Mouse (Mus musculus) liver, embryonic 14.5 days (tissue): ENCODE data around the gene Zfp644. TPM values are rescaled to one million over a fixed set of nuclear protein-coding genes. Genes with fewer than 3 reads are reported as not detected.

Source experiments
- ATAC-seq: fragments of 200-750 bp; cut with Nextera tagmentation; 2 replicates; pipeline ENCODE4 v1.8.0; 2017; ENCODE audit warnings: moderate number of reproducible peaks, mild to moderate bottlenecking, moderate library complexity; ENCODE audit not compliant: insufficient read depth
- DNase-seq, 3 experiments: peaks; one replicate each; pipeline ENCODE4 v3.0.0-alpha.2; 2012 to 2013; ENCODE audit warnings: low read depth in 3 of 3, low spot score in 3 of 3
- H3K27ac ChIP-seq: fragments of 300-500 bp; sonication (generic); 2 replicates; pipeline ENCODE4 v1.5.1; 2014; ENCODE audit warnings: moderate library complexity, mild to moderate bottlenecking, control low read depth, inconsistent platforms
- H3K27me3 ChIP-seq: fragments of 300-500 bp; sonication (generic); 2 replicates; pipeline ENCODE4 v1.6.1; 2014; ENCODE audit warnings: mild to moderate bottlenecking, low read length, moderate library complexity; ENCODE audit not compliant: control insufficient read depth, insufficient read depth
- H3K36me3 ChIP-seq: fragments of 300-500 bp; sonication (generic); replicated peaks from 2 replicates; pipeline ENCODE4 v1.6.1; 2014; ENCODE audit warnings: low read depth; ENCODE audit not compliant: control insufficient read depth, insufficient read depth
- H3K4me1 ChIP-seq, 2 experiments: fragments of 200-500 bp in 1 of 2; fragments of 300-500 bp in 1 of 2; sonication (generic) in 1 of 2; replicated peaks; 2 replicates each; pipeline ENCODE4 v1.6.1; 2012 to 2014; ENCODE audit warnings: antibody characterized with exemption in 1 of 2, inconsistent platforms in 1 of 2, low read length in 1 of 2; ENCODE audit not compliant: control insufficient read depth in 2 of 2, insufficient read depth in 2 of 2
- H3K4me2 ChIP-seq: fragments of 300-500 bp; sonication (generic); 2 replicates; pipeline ENCODE4 v1.6.1; 2014; ENCODE audit warnings: low read depth, mild to moderate bottlenecking, control low read depth, moderate library complexity
- H3K4me3 ChIP-seq, 2 experiments: fragments of 200-500 bp in 1 of 2; fragments of 300-500 bp in 1 of 2; sonication (generic) in 1 of 2; 2 replicates each; pipeline ENCODE4 v1.5.1; 2012 to 2014; ENCODE audit warnings: low read depth in 2 of 2, low read length in 2 of 2, mild to moderate bottlenecking in 2 of 2, control low read depth in 1 of 2, inconsistent platforms in 1 of 2, moderate library complexity in 1 of 2; ENCODE audit not compliant: insufficient read depth in 1 of 2
- H3K9ac ChIP-seq: fragments of 300-500 bp; sonication (generic); replicated peaks from 2 replicates; pipeline ENCODE4 v1.6.1; 2014; ENCODE audit warnings: mild to moderate bottlenecking, control low read depth, moderate library complexity
- H3K9me3 ChIP-seq: fragments of 300-500 bp; sonication (generic); 2 replicates; pipeline ENCODE4 v1.6.1; 2016; ENCODE audit warnings: low read length, mixed read lengths; ENCODE audit not compliant: control insufficient read depth
- CTCF ChIP-seq: IDR thresholded peaks from 2 replicates; pipeline ENCODE4 v1.5.1; 2016; ENCODE audit warnings: antibody characterized with exemption, low read depth, control low read depth
- EP300 ChIP-seq: IDR thresholded peaks from 2 replicates; pipeline ENCODE4 v1.6.1; 2016; ENCODE audit warnings: antibody characterized with exemption, low read depth
- WGBS: fragments of 180-500 bp; shearing (Covaris S2); extraction: QIAGEN DNeasy Blood & Tissue Kit; methylation state at CpG from one replicate; pipeline ENCODE4 v1.1.7; 2014; ENCODE audit not compliant: insufficient replicate concordance; 5-methylcytosine and 5-hydroxymethylcytosine counted together
- polyA plus RNA-seq, 2 experiments: library from polyadenylated mRNA; depleted of rRNA in 1 of 2; stranded (reverse) in 1 of 2; unstranded in 1 of 2; fragments of >200 nt; fragmentation: Nextera tagmentation in 1 of 2; extraction: Ambion mirVana in 1 of 2; gene quantifications; 2 replicates each; pipeline versions ENCODE4 v1.2.1 to v1.2.3; 2012 to 2014

The Zfp644 gene
- polyA plus RNA-seq, 2 experiments, result 11.0 to 19.4 TPM

DNA sequence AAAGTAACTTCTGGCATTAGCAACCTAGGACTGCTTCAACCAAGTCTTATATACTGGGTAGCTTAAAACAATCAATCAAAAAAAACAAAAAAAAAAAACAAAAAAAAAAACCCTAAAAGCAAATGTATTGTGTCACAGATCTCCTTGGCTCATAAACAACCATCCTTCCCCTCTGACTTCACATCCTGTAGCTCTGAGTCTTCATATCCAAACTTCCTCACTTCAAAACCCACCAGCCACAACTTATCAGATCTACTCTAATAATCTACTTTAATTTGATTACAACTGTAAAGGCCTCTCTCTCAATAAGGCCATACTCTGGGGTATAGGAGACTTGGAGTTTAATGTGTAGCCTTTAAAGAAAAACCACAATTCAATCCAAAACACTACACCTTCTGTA, 47.1 kb downstream of the Zfp644 start:
- ATAC-seq (no peak), DNase-seq (no peak)
- TF ChIP-seq CTCF, result no peak
- no peak for TF ChIP-seq EP300
- Histone ChIP-seq H3K36me3 (peaks cover 3% of the 10 kb centered on the region), H3K4me2 (no peak overlapping the region), H3K9ac (no peak overlapping the region), H3K9me3 (no peaks in the 10 kb centered on the region), H3K4me3 (no peak overlapping the region), H3K4me1 (peaks cover 3 to 4% of the 10 kb centered on the region in 2 experiments; a peak in 1 of 4 replicates), H3K27ac (no peak overlapping the region), H3K27me3 (no peaks in the 10 kb centered on the region)

DNA sequence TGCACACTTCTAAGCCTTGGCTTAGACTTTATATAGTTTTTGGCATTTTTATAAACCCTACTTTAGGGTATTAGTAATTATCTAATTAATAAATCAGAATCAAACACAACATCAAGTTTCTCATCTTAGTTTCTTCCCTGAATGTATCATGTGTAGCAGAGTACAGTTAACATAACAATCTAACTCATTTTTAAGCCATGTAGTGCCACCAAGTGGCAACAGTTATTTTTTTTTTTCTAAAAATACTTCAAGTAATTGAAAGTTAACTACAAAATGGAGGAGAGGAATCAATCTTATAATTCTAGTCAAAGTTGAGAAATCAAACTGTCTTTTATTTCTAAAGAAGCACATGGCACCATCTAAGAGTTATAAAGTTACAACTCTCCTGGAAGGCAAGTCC, 47.6 kb downstream of the Zfp644 start:
- peaks cover 3 to 4% of the 10 kb centered on the region in 2 experiments; a peak in 1 of 4 replicates for H3K4me1 ChIP-seq
- DNase-seq (no peak), ATAC-seq (no peak)
- H3K36me3 ChIP-seq, result no peaks in the 10 kb centered on the region; the same call in 1 of the 2 replicates
- no peak overlapping the region for H3K4me3 ChIP-seq
- H3K4me2 ChIP-seq, result no peak overlapping the region
- no peak overlapping the region for H3K9ac ChIP-seq
- no peaks in the 10 kb centered on the region for H3K27me3 ChIP-seq
- TF ChIP-seq EP300, result no peak
- no peak for TF ChIP-seq CTCF
- H3K9me3 ChIP-seq, result no peaks in the 10 kb centered on the region
- H3K27ac ChIP-seq, result no peak overlapping the region

DNA sequence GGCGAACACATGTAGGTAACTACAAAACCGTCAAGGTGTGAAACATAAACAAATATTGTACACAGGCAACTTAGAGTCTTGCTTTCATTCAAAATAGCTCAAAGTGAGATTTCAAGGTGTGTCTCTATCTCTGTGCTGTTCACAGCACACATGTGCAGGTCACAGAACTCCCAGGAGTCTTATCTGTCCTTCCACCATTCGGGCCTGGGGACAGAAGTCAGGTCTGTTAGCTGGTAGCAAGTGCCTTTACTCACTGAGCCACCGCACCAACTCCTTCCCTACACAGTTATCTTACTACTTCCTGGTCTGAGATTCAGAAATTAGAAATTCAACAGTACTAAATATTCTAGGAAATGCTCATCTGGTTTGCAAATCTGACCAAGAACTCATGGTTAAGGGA, 53.7 kb downstream of the Zfp644 start:
- no peak; the same call in 1 of the 2 replicates for ATAC-seq
- WGBS, result 47% methylated on average over 4 of the region's 4 CpGs

DNA sequence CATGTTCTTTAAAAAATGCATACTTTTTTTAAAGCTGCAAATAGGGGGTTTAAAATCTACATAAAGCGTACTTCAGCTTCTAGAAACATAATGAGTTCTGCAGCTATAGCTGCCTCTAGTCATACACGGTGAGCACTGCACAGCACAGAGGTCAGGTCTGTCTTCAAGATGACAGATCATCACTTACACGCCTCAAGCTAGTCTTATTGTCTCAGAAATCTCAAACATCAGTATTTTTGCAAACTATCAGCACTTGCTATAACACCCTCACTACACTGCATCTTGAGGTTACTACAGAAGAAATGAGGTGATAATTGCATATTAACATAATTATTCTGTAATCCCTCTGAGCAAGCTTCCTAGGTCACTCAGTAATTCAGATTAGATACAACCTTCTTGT, 55.2 kb downstream of the Zfp644 start:
- DNase-seq (no peak), ATAC-seq (no peak)
- Histone ChIP-seq H3K27me3 (no peaks in the 10 kb centered on the region), H3K4me1 (peaks cover 0 to 4% of the 10 kb centered on the region in 2 experiments; a peak in 1 of 4 replicates), H3K27ac (no peak overlapping the region), H3K4me2 (no peak overlapping the region), H3K36me3 (peaks cover 14% of the 10 kb centered on the region), H3K4me3 (no peak overlapping the region), H3K9me3 (no peaks in the 10 kb centered on the region), H3K9ac (no peak overlapping the region)
- WGBS, result 79% methylated on average over 3 of the region's 3 CpGs
- TF ChIP-seq CTCF (no peak), EP300 (no peak)

More for the DNA sequence above, 53.7 kb downstream of the Zfp644 start:
- H3K4me1 ChIP-seq, result peaks cover 0 to 4% of the 10 kb centered on the region in 2 experiments; a peak in 1 of 4 replicates
- no peak overlapping the region for H3K27ac ChIP-seq
- H3K9me3 ChIP-seq, result no peaks in the 10 kb centered on the region
- no peaks in the 10 kb centered on the region; the same call in 1 of the 2 replicates for H3K36me3 ChIP-seq
- H3K4me2 ChIP-seq, result no peak overlapping the region
- H3K27me3 ChIP-seq, result no peaks in the 10 kb centered on the region
- DNase-seq, result no peak
- no peak overlapping the region for H3K9ac ChIP-seq
- TF ChIP-seq EP300, result no peak
- TF ChIP-seq CTCF, result no peak
- H3K4me3 ChIP-seq, result no peak overlapping the region

DNA sequence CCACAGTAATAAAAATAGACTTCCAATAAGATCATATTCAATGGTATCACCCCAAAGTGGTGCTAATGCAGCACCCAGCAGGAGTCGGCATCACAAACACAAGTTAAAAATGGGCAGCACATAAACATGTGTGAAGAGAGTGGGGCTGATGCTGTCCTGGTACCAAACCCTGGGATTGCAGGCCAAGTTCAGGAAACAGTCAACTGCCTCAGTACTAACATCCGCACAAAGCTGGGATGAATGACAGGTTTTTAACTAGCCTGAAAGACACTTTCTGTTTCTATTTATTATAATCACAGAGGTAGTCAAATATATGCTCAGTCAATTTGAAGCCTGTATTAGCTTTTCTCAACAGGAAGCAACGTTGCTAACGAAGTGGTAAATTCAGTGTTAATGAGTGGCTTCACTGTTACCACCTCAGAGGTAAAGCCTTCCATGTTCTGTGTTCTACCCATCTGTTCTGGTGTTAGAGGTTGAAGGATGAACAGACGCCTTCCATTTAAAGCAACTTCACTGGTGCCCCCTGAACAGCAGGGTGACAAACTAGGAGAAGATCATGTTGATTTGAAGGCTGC, 56.8 kb downstream of the Zfp644 start:
- no peak overlapping the region for H3K4me2 ChIP-seq
- DNase-seq (no peak), ATAC-seq (no peak)
- peaks cover 0 to 4% of the 10 kb centered on the region in 2 experiments; a peak in 1 of 4 replicates for H3K4me1 ChIP-seq
- no peak for TF ChIP-seq CTCF
- TF ChIP-seq EP300, result no peak
- 82% methylated on average over 5 of the region's 5 CpGs for WGBS
- no peak overlapping the region for H3K4me3 ChIP-seq
- no peaks in the 10 kb centered on the region for H3K27me3 ChIP-seq
- no peak overlapping the region for H3K27ac ChIP-seq
- no peak overlapping the region for H3K9ac ChIP-seq
- H3K9me3 ChIP-seq, result no peaks in the 10 kb centered on the region
- peaks cover 25% of the 10 kb centered on the region for H3K36me3 ChIP-seq
